Mouse (Mus musculus) testis, adult 2 months (tissue): Measurements from ENCODE around the gene Slc39a13.

Experiments used
- CTCF ChIP-seq: fragments of 200-500 bp; IDR thresholded peaks from 2 replicates; pipeline ENCODE4 v1.5.1; 2012; ENCODE audit warnings: low read depth, mild to moderate bottlenecking, inconsistent platforms, low read length, moderate library complexity; ENCODE audit not compliant: control insufficient read depth, insufficient read depth, insufficient replicate concordance
- POLR2A ChIP-seq: fragments of 200-500 bp; IDR thresholded peaks from 2 replicates; pipeline ENCODE4 v1.6.1; 2012; ENCODE audit warnings: low read depth, mild to moderate bottlenecking, inconsistent platforms, low read length, moderate library complexity; ENCODE audit not compliant: control insufficient read depth

GRCm38 (mm10) chr2:91119551-91119950 lies 49.3 kb upstream of the Slc39a13 start:
- no peak for TF ChIP-seq CTCF
- TF ChIP-seq POLR2A, result no peak
